Mouse (Mus musculus) MEL (cell line): ENCODE results near the gene Atrip. TPM values are rescaled to one million over a fixed set of nuclear protein-coding genes. Genes with fewer than 3 reads are reported as not detected.

ENCODE experiments used
- DNase-seq: peaks from one replicate; pipeline ENCODE4 v3.0.0; 2011; ENCODE audit warnings: low read depth, low spot score
- H3K27ac ChIP-seq: 2 replicates; pipeline ENCODE4 v1.5.1; 2012; ENCODE audit warnings: low read depth, mild to moderate bottlenecking, control low read depth, low read length, moderate library complexity; ENCODE audit not compliant: control insufficient read depth
- H3K27me3 ChIP-seq, 2 experiments: fragments of 150-350 bp in 1 of 2; sonication (generic) in 1 of 2; 2 replicates each; pipeline ENCODE4 v1.6.1; 2012; ENCODE audit warnings: low read length in 2 of 2, mild to moderate bottlenecking in 2 of 2, improper control_type of control experiment in 1 of 2, moderate library complexity in 1 of 2; ENCODE audit not compliant: insufficient read depth in 2 of 2, control insufficient read depth in 1 of 2
- H3K36me3 ChIP-seq, 2 experiments: 2 replicates each; pipeline ENCODE4 v1.6.1; 2012 to 2014; ENCODE audit warnings: low read length in 2 of 2, improper control_type of control experiment in 1 of 2, inconsistent platforms in 1 of 2, mild to moderate bottlenecking in 1 of 2; ENCODE audit not compliant: insufficient read depth in 2 of 2, control insufficient read depth in 1 of 2
- H3K4me1 ChIP-seq, 2 experiments: fragments of 150-350 bp in 1 of 2; sonication (generic) in 1 of 2; 2 replicates each; pipeline ENCODE4 v1.6.1; 2012; ENCODE audit warnings: low read length in 2 of 2, improper control_type of control experiment in 1 of 2, mild to moderate bottlenecking in 1 of 2; ENCODE audit not compliant: insufficient read depth in 2 of 2, control insufficient read depth in 1 of 2
- H3K4me3 ChIP-seq, 2 experiments: fragments of 150-350 bp in 1 of 2; sonication (generic) in 1 of 2; 2 replicates each; pipeline ENCODE4 v1.5.1; 2012; ENCODE audit warnings: low read depth in 2 of 2, low read length in 2 of 2, mild to moderate bottlenecking in 2 of 2, moderate library complexity in 2 of 2, control low read depth in 1 of 2, improper control_type of control experiment in 1 of 2; ENCODE audit not compliant: control insufficient read depth in 1 of 2, insufficient read depth in 1 of 2
- H3K79me2 ChIP-seq: 2 replicates; pipeline ENCODE4 v1.6.1; 2012; ENCODE audit warnings: mild to moderate bottlenecking, low read length, moderate library complexity; ENCODE audit not compliant: control insufficient read depth, poor library complexity, insufficient read depth
- H3K9ac ChIP-seq: 2 replicates; pipeline ENCODE4 v1.6.1; 2012; ENCODE audit warnings: low read depth, mild to moderate bottlenecking, control low read depth, low read length, moderate library complexity; ENCODE audit not compliant: control insufficient read depth, poor library complexity, severe bottlenecking
- H3K9me3 ChIP-seq: fragments of 150-350 bp; sonication (generic); replicated peaks from 2 replicates; pipeline ENCODE4 v1.6.1; 2012; ENCODE audit warnings: mild to moderate bottlenecking, low read length, improper control_type of control experiment, moderate library complexity; ENCODE audit not compliant: insufficient read depth
- BHLHE40 ChIP-seq: IDR thresholded peaks from 2 replicates; pipeline ENCODE4 v1.6.1; 2012; ENCODE audit warnings: low read depth, mild to moderate bottlenecking, inconsistent platforms, low read length, improper control_type of control experiment, borderline replicate concordance
- CHD2 ChIP-seq: IDR thresholded peaks from 2 replicates; pipeline ENCODE4 v1.6.1; 2011; ENCODE audit warnings: low read length, improper control_type of control experiment
- CTCF ChIP-seq, 3 experiments: IDR thresholded peaks in 2 of 3; conservative IDR thresholded peaks in 1 of 3; 2 replicates each; pipeline ENCODE4 v1.5.1; 2011 to 2012; ENCODE audit warnings: low read length in 3 of 3, low read depth in 2 of 3, mild to moderate bottlenecking in 2 of 3, improper control_type of control experiment in 1 of 3, inconsistent platforms in 1 of 3, mixed read lengths in 1 of 3, moderate library complexity in 1 of 3; ENCODE audit not compliant: control insufficient read depth in 1 of 3, insufficient read depth in 1 of 3, poor library complexity in 1 of 3, severe bottlenecking in 1 of 3
- E2F4 ChIP-seq: IDR thresholded peaks from 2 replicates; pipeline ENCODE4 v1.6.1; 2011; ENCODE audit warnings: low read depth, low read length, improper control_type of control experiment, borderline replicate concordance
- HCFC1 ChIP-seq: IDR thresholded peaks from 2 replicates; pipeline ENCODE4 v1.6.1; 2012; ENCODE audit warnings: low read depth, mild to moderate bottlenecking, inconsistent platforms, low read length, improper control_type of control experiment, moderate library complexity
- KAT2A ChIP-seq: conservative IDR thresholded peaks from 2 replicates; pipeline ENCODE4 v1.6.1; 2012; ENCODE audit warnings: low read depth, low read length, improper control_type of control experiment, inconsistent platforms
- MAZ ChIP-seq: IDR thresholded peaks from 2 replicates; pipeline ENCODE4 v1.6.1; 2012; ENCODE audit warnings: low read depth, mild to moderate bottlenecking, inconsistent platforms, low read length, improper control_type of control experiment
- MEF2A ChIP-seq: IDR thresholded peaks from 2 replicates; pipeline ENCODE4 v1.6.1; 2014; ENCODE audit warnings: low read depth, mild to moderate bottlenecking, inconsistent platforms, low read length, improper control_type of control experiment; ENCODE audit not compliant: poor library complexity, insufficient replicate concordance, severe bottlenecking; ENCODE audit errors: extremely low read depth
- MXI1 ChIP-seq: IDR thresholded peaks from 2 replicates; pipeline ENCODE4 v1.6.1; 2011; ENCODE audit warnings: mild to moderate bottlenecking, low read depth, low read length, improper control_type of control experiment
- MYC ChIP-seq: IDR thresholded peaks from 2 replicates; pipeline ENCODE4 v1.6.1; 2011; ENCODE audit warnings: low read depth, mild to moderate bottlenecking, low read length, improper control_type of control experiment, moderate library complexity
- NELFE ChIP-seq: IDR thresholded peaks from 2 replicates; pipeline ENCODE4 v1.6.1; 2011; ENCODE audit warnings: low read depth, low read length, improper control_type of control experiment
- RCOR1 ChIP-seq: IDR thresholded peaks from 2 replicates; pipeline ENCODE4 v1.6.1; 2012; ENCODE audit warnings: low read depth, mild to moderate bottlenecking, inconsistent platforms, low read length, improper control_type of control experiment
- SMC3 ChIP-seq: IDR thresholded peaks from 2 replicates; pipeline ENCODE4 v1.6.1; 2011; ENCODE audit warnings: low read depth, low read length, improper control_type of control experiment
- TAL1 ChIP-seq: IDR thresholded peaks from 2 replicates; pipeline ENCODE4 v1.6.1; 2012; ENCODE audit warnings: mild to moderate bottlenecking, inconsistent platforms, low read length, moderate library complexity, mixed read lengths
- USF1 ChIP-seq: IDR thresholded peaks from 2 replicates; pipeline ENCODE4 v1.6.1; 2014; ENCODE audit warnings: low read depth, mild to moderate bottlenecking, inconsistent platforms, low read length, improper control_type of control experiment, moderate library complexity
- ZC3H11A ChIP-seq: IDR thresholded peaks from 2 replicates; pipeline ENCODE4 v1.6.1; 2012; ENCODE audit warnings: low read depth, mild to moderate bottlenecking, inconsistent platforms, low read length, improper control_type of control experiment
- ZMIZ1 ChIP-seq: IDR thresholded peaks from 2 replicates; pipeline ENCODE4 v1.6.1; 2012; ENCODE audit warnings: low read depth, mild to moderate bottlenecking, inconsistent platforms, low read length, improper control_type of control experiment, moderate library complexity
- ZNF384 ChIP-seq: IDR thresholded peaks from 2 replicates; pipeline ENCODE4 v1.6.1; 2012; ENCODE audit warnings: low read depth, mild to moderate bottlenecking, inconsistent platforms, low read length, improper control_type of control experiment
- polyA plus RNA-seq, 2 experiments: library from polyadenylated mRNA; stranded (reverse) in 1 of 2; unstranded in 1 of 2; fragments of >175 nt in 1 of 2; fragments of >200 nt in 1 of 2; gene quantifications; 2 replicates each; pipeline versions ENCODE4 v1.2.1 to v1.2.4; 2012; ENCODE audit warnings: low replicate concordance in 2 of 2, low read depth in 1 of 2; ENCODE audit not compliant: insufficient read length in 2 of 2, insufficient read depth in 1 of 2, missing spikeins in 1 of 2
- total RNA-seq: library from RNA; depleted of rRNA; stranded (reverse); fragments of 300-350 nt; gene quantifications from 2 replicates; pipeline ENCODE4 v1.2.3, GENCODE M21; 2012

The Atrip gene
- total and polyA plus RNA-seq, 3 experiments = 18.4 to 35.3 TPM; not detected in 1

- TF ChIP-seq TAL1 (no peak), NELFE (no peak), ZC3H11A (no peak), MEF2A (no peak), USF1 (no peak), BHLHE40 (no peak), CHD2 (no peak), MYC (no peak), ZMIZ1 (no peak), HCFC1 (no peak), SMC3 (no peak), CTCF (IDR thresholded peaks at IDR 0.05 in 2 of 3, conservative IDR thresholded peaks at IDR 0.05 in 1 of 3; ENCODE audit: control insufficient read depth in 1 of 3, insufficient read depth in 1 of 3, low read depth in 2 of 3, low read length in 3 of 3, poor library complexity in 1 of 3, severe bottlenecking in 1 of 3) (no peak), KAT2A (no peak), RCOR1 (no peak), E2F4 (no peak)
- Histone ChIP-seq H3K79me2 (no peaks in the 10 kb centered on the region), H3K9me3 (no peaks in the 10 kb centered on the region), H3K36me3 (peaks cover 0 to 7% of the 10 kb centered on the region in 2 experiments; a peak in 2 of 4 replicates), H3K4me1 (peaks cover 5 to 11% of the 10 kb centered on the region in 2 experiments), H3K4me3 (no peak overlapping the region), H3K27ac (no peak overlapping the region), H3K9ac (no peak overlapping the region), H3K27me3 (no peaks in the 10 kb centered on the region)
- DNase-seq = no peak
Observed at GRCm38 (mm10) chr9:109030312-109030711, 43.6 kb downstream of the Atrip start.

- no peaks in the 10 kb centered on the region for H3K79me2 ChIP-seq
- H3K4me1 ChIP-seq = peaks cover 5 to 11% of the 10 kb centered on the region in 2 experiments
- no peaks in the 10 kb centered on the region for H3K27me3 ChIP-seq
- no peak overlapping the region for H3K9ac ChIP-seq
- H3K27ac ChIP-seq = no peak overlapping the region
- no peak for TF ChIP-seq CHD2
- TF ChIP-seq ZNF384 = no peak
- TF ChIP-seq MXI1 = no peak
- TF ChIP-seq MAZ = no peak
- TF ChIP-seq, all 39 proteins: peak for 0
- no peak for DNase-seq
- H3K4me3 ChIP-seq = no peak overlapping the region
- H3K36me3 ChIP-seq = peaks cover 0 to 7% of the 10 kb centered on the region in 2 experiments; a peak in 2 of 4 replicates
- H3K9me3 ChIP-seq = no peaks in the 10 kb centered on the region
Observed at GRCm38 (mm10) chr9:109028919-109029318, 45.0 kb downstream of the Atrip start.
